25 mouse cellular contexts compared by ENCODE assay signal in genomic region chr5:96196547-96197052, GRCm38 (mm10). TPM values are rescaled to one million over a fixed set of nuclear protein-coding genes. Genes with fewer than 3 reads are reported as not detected.
DNase-seq lines count a peak whose midpoint lies in the region; ATAC-seq lines count a peak whose summit lies in the region.
"Had no signal": no experiment of that assay in that cellular context is flagged by ENCODE, and none has a peak within 500 bp of the region (broad histone marks: within the 10 kb centered on the region; RNA-seq: fewer than 3 reads in every experiment).

No protein-coding gene starts in this region.

- no peaks in the 10 kb centered on the region for H3K4me1 ChIP-seq in lung, embryonic 16.5 days (replicated peaks; ENCODE audit: control insufficient read depth, insufficient read depth, low read length)
- H3K4me1 ChIP-seq: embryonic facial prominence, embryonic 15.5 days; forebrain, embryonic 13.5 days; heart, embryonic 15.5 days; limb, embryonic 15.5 days; midbrain, embryonic 12.5 days; neural tube, embryonic 13.5 days had no signal

- DNase-seq in heart, adult 9 months (ENCODE audit: low spot score in 2 of 2): peak; percentile 15 to 53
- no peak for DNase-seq in heart, postnatal 14 days
- no peak for DNase-seq in lung, postnatal 14 days
- DNase-seq in lung, postnatal 25 days (ENCODE audit: low spot score): peak; percentile 28
- DNase-seq in cerebellum, adult 8-10 months: no peak
- DNase-seq: adrenal gland, adult 2 months; adrenal gland, postnatal 36 days; B cell, adult 2 months; cerebellum, adult 18-20 months; cerebellum, postnatal 14 days; gastrocnemius, postnatal 14 days; liver, embryonic 13.5 days; thymus, postnatal 4 days had no signal

- WGBS in lung, embryonic 16.5 days: 44% methylated on average over 2 of the region's 2 CpGs

- peak overlapping the region; percentile 46; the same call in 1 of the 2 replicates for H3K27ac ChIP-seq in lung, embryonic 16.5 days (ENCODE audit: low read length)
- H3K27ac ChIP-seq: embryonic facial prominence, embryonic 15.5 days; forebrain, embryonic 13.5 days; heart, embryonic 15.5 days; hindbrain, embryonic 14.5 days; kidney, embryonic 15.5 days; limb, embryonic 10.5 days; limb, embryonic 15.5 days; liver, embryonic 13.5 days; midbrain, embryonic 12.5 days; neural tube, embryonic 13.5 days had no signal

- no peak overlapping the region for H3K4me3 ChIP-seq in lung, embryonic 16.5 days (ENCODE audit: low read length)
- H3K4me3 ChIP-seq: embryonic facial prominence, embryonic 15.5 days; forebrain, embryonic 13.5 days; heart, embryonic 15.5 days; kidney, embryonic 15.5 days; limb, embryonic 10.5 days; limb, embryonic 15.5 days; liver, embryonic 13.5 days; midbrain, embryonic 12.5 days; neural tube, embryonic 13.5 days had no signal

- H3K27me3 ChIP-seq in lung, embryonic 16.5 days (ENCODE audit: control insufficient read depth, insufficient read depth, low read depth, low read length): no peaks in the 10 kb centered on the region
- H3K27me3 ChIP-seq: embryonic facial prominence, embryonic 15.5 days; forebrain, embryonic 13.5 days; heart, embryonic 15.5 days; kidney, embryonic 15.5 days; limb, embryonic 15.5 days; liver, embryonic 13.5 days; midbrain, embryonic 12.5 days; neural tube, embryonic 13.5 days had no signal

- no peak overlapping the region for H3K4me2 ChIP-seq in lung, embryonic 16.5 days (ENCODE audit: low read depth, low read length)
- H3K4me2 ChIP-seq: embryonic facial prominence, embryonic 15.5 days; forebrain, embryonic 13.5 days; heart, embryonic 15.5 days; hindbrain, embryonic 14.5 days; kidney, embryonic 15.5 days; limb, embryonic 15.5 days; liver, embryonic 13.5 days; midbrain, embryonic 12.5 days; neural tube, embryonic 13.5 days had no signal

- intact Hi-C loops in heart, postnatal 14 days (cut with DNase I): no loop called here

- H3K9me3 ChIP-seq in lung, embryonic 16.5 days (ENCODE audit: control insufficient read depth, low read length): no peaks in the 10 kb centered on the region
- H3K9me3 ChIP-seq: embryonic facial prominence, embryonic 15.5 days; forebrain, embryonic 13.5 days; heart, embryonic 15.5 days; kidney, embryonic 15.5 days; limb, embryonic 10.5 days; limb, embryonic 15.5 days; liver, embryonic 13.5 days; midbrain, embryonic 12.5 days; neural tube, embryonic 13.5 days had no signal

- H3K9ac ChIP-seq in lung, embryonic 16.5 days (ENCODE audit: low read length): no peak overlapping the region
- H3K9ac ChIP-seq: embryonic facial prominence, embryonic 15.5 days; forebrain, embryonic 13.5 days; heart, embryonic 15.5 days; hindbrain, embryonic 14.5 days; kidney, embryonic 15.5 days; limb, embryonic 15.5 days; liver, embryonic 13.5 days; midbrain, embryonic 12.5 days; neural tube, embryonic 13.5 days had no signal

- no peaks in the 10 kb centered on the region for H3K36me3 ChIP-seq in lung, embryonic 16.5 days (ENCODE audit: control insufficient read depth, insufficient read depth, low read length)
- H3K36me3 ChIP-seq: embryonic facial prominence, embryonic 15.5 days; heart, embryonic 15.5 days; kidney, embryonic 15.5 days; limb, embryonic 10.5 days; limb, embryonic 15.5 days; liver, embryonic 13.5 days; midbrain, embryonic 12.5 days; neural tube, embryonic 13.5 days had no signal

- peak; percentile 51; the same call in 1 of the 2 replicates for ATAC-seq in lung, embryonic 16.5 days (ENCODE audit: low read depth)
- ATAC-seq: activated CD4-positive, CD25-positive, alpha-beta regulatory T cell, adult 4 months; forebrain, embryonic 13.5 days; intestine, postnatal 0 days had no signal

RNA-seq across cellular contexts. Expression of gene Mrpl1, which starts 12.7 kb away (rescaled TPM):
- total RNA-seq in heart, postnatal 14 days (2021): 10 to 100 TPM; 25.5 to 28.0 TPM
- polyA plus RNA-seq in lung, embryonic 16.5 days (2015; fragmentation: Nextera tagmentation; extraction: Ambion mirVana): 17.7 and 21.3 TPM in 2 replicates

RNA-seq across cellular contexts. Expression of gene Cnot6l, which starts 32.6 kb away (rescaled TPM):
- 10 to 100 TPM; 76.2 to 81.2 TPM for total RNA-seq in heart, postnatal 14 days (2021)
- polyA plus RNA-seq in lung, embryonic 16.5 days (2015; fragmentation: Nextera tagmentation; extraction: Ambion mirVana): 15.0 and 18.9 TPM in 2 replicates

Comparison
In these comparisons a context has a peak if more than half of its experiments do, and no peak if none do; other contexts are left out.
1. DNase-seq: peak in heart, adult 9 months (2 of 2) and lung, postnatal 25 days (single experiment); none in heart, postnatal 14 days (0 of 2), lung, postnatal 14 days (single experiment) and cerebellum, adult 8-10 months (single experiment).